Mouse (Mus musculus): ENCODE results near the gene Efna2.

Gene Efna2

DNA sequence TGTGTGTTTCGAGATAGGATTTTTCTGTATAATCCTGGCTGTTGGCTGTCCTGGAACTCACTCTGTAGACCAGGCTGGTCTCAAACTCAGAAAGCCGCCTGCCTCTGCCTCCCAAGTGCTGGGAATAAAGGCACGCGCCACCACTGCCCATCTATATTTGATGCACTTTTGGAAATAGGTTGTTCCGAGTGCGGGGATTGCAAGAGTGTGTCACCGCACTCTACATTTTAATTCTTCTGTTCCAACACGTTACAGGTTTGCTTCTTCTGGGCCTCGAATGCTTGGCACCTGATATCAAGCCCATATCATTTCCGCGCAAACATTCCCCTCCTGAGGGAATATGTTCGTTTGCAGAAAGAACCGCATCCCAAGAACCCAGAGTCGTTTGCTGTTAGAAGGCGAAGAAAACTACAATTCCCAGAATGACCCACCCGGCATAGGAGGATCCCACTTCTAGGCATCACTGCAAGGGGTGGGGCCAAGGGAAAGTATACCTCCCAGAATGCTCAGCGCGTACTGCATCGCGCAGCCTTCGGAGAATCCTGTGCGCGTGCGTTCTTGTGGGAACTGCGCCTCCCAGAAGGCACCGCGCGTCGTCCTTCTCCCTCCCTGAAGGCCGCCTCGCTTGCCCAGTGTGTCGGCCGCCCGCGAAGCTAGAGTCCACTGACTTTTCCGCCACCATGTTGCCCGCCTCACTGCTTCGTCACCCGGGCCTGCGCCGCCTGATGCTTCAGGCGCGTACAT is 37.3 kb upstream of the Efna2 start:
- peak; percentile 99 for DNase-seq (ENCODE audit: low spot score)

DNA sequence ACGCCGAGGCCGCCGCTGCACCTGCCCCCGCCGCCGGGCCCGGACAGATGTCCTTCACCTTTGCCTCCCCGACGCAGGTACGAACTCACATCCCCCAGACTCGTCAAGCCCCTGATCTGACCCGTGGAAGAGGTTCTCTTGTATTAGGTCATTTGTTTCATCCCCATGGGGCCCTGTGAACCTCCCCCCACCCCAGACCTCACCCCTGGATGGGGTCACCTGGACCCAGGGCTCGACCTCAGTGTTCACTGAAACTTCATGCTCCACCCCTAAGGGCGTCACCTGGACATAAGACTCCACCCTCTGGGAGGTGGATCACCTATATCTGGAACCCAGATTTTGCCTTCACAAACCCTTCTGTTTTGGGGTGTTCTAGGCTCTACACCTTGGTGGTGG is 36.8 kb upstream of the Efna2 start:
- no peak for DNase-seq (ENCODE audit: low spot score)

DNA sequence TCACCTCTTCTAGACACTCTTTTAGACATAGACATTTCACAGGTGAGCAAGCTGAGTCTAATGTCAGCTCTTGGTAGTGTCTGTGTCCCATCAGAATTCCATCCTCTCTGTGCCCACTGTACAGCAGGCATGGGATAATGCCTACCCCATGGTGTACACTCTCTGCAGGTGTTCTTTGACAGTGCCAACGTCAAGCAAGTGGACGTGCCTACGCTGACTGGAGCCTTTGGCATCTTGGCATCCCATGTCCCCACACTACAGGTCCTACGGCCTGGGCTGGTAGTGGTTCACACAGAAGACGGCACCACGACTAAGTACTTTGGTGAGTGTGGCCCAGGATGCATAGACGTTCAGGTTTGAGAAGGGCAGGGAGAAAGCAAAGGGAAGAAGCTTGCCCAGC is 35.6 kb upstream of the Efna2 start:
- DNase-seq (ENCODE audit: low spot score): no peak

DNA sequence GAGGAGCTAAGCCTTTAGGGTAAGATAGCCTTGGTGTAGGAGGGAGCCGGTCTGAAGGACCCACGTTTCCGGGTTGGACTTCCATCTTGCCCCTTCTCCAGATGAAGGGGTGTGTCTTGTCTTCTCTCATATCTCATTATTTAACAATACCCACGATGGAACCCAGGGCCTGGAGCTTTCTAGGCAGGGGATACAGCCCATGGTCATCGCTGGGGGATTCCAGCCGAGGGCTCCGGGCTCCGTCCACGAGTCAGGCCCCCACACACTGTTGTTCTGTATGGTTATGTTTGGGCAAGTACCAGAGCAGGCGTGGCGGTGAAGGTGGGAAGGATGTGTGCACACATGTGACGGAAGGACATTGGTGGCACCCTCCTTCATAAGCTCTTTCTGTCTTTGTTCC is 35.1 kb upstream of the Efna2 start:
- DNase-seq (ENCODE audit: low spot score): no peak

DNA sequence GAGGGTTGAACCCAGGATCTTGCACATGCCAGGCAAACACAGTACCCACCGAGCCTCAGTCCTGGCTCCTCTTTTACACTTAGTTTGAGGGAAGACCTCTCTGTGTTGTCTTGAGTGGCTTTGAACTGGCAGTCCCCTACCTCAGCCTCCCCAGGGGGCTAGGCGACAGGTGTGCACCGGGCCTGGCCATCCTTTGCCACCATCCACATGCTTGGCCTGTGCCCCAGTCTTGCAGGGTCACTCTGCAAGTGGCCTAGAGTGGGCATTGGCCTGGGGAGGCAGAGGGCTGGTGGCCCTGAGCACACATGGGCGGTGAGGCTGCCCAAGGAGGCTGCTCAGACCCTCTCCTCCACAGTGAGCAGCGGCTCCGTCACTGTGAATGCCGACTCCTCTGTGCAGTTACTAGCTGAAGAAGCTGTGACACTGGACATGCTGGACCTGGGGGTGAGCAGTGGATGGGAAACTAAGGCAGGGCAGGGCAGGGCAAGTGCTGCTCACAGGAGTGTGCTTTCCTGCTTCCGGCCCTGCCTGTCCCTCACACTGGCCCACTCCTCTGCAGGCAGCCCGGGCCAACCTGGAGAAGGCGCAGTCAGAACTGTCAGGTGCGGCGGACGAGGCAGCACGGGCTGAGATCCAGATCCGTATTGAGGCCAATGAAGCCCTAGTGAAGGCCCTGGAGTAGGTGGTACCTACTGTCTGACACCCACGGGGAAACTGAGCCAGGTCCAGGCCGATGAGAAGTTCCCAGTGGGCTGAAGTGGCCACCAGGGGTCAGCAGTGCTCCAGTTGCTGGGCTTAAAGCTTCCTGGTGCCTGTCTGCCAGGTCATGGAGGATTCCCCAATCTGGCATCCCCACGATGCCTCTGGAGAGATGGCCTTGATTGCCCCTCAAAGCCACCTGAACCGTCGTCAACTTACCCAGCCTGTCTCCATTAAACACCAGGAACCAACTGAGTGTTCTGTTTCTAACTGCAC is 34.1 kb upstream of the Efna2 start:
- DNase-seq (ENCODE audit: low spot score): peak; percentile 93

DNA sequence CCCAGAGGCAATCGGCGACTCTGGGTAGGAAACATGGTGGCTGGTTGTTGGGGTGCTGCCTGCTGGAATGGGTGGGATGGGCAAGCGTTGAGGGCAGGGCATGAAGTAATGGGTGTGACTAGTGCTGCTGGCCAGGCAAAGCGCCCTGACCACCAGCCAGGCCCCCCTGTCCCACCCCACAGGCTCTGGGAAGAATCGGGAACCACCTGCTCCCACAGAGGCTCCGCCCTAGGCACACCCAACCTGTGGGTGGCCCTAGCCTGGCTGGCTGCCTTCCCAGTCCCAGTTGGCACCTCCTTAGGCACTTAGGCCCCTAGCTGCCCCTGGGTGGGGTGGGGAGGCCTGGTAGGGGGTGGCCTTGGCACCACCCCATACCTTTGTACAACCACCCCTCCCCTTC is 33.4 kb upstream of the Efna2 start:
- no peak for DNase-seq (ENCODE audit: low spot score)

DNA sequence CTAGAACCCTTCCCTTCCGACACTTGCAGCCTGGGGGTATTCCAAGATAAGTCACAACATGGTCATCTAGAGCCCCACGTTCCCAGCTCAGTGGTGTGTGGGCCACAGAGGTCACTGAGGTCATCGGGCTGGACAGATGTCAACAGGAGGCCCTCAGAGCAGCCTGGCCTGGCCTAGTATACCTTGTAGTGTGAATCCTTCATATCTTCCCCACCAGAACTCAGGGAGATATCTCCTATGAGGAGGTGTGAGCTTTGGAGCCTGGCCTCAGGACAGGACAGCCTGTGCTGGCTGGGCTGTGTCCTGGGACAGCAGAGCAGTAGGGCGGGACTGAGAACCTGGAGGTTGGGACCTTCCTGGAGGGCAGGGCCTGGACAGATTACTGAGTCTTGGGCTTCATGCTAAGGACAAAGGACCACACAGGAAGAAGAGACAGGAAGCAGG is 32.7 kb upstream of the Efna2 start:
- no peak for DNase-seq (ENCODE audit: low spot score)

DNA sequence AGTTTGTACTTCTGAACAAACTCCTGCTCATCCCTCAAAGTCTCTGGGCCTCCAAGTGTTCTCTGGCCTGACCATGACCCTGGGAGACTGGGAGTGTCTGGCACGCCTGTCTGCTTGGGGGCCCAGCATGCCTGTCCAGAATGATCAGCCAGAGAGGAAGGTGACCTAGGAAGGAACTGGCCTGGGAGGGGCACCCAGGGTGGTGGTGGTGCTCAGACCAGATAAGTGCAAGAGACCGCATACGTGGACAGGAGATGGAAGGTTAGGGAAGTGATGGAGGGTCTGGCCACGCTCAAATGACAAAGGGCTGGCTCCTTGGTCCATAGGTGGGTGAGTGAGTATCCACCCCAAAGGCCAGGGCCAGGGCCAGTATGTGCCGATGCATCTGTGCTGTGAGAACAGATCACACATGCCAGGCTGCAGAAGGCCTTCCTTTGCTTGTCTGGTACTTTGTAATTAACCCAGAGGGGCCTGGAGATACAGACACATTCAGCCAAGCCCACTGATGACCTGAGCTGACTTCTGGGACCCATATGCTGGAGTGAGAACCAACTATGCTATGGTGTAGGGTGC is 32.0 kb upstream of the Efna2 start:
- peak; percentile 37 for DNase-seq (ENCODE audit: low spot score)

DNA sequence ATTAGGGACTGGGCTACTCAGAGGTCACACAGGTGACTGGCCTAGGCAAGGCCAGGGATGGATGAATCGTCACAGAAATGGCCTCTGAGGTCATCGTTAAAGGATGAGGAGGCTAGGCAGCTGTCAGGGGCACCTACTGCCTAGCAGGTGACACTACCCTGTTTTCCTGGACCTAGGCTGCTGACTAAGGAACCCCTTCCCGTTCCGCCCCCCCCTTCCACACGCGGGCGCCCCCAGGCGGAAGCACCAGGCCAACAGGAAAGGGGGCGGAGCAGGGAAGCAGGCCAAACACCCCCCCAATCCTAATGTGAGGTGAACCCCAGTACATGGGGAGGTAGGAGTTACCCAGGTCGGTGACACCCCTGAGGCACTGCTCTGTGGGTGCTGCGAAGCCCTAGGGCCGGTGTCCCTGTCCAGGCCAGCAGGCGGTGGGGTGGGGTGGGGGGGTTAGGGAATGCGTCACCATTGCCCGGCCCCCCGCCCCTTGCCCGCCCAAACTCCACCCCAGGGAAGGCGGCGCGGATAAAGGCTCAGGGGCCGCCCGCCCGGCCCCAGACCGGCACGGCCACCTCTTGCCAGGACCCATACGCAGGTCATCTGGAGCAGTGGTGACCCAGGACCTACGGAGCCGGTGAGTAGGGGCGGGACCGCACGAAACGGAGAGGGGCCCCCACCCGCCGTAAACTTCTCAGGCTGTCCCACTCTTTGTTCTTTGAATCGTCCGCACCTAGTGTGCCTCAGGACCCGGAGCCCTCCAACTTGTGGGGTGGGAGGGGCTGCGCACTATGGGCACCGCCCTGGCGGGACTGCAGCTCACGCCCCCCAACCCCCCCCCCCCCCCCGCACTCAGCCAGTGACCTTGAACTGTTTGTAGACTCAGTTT is 31.3 kb upstream of the Efna2 start, which contains the start of gene Midn:
Midn (plus strand) TSS at position 554 of the 883 bp plus-strand sequence.
- peak; percentile 68 for DNase-seq (ENCODE audit: low spot score)

DNA sequence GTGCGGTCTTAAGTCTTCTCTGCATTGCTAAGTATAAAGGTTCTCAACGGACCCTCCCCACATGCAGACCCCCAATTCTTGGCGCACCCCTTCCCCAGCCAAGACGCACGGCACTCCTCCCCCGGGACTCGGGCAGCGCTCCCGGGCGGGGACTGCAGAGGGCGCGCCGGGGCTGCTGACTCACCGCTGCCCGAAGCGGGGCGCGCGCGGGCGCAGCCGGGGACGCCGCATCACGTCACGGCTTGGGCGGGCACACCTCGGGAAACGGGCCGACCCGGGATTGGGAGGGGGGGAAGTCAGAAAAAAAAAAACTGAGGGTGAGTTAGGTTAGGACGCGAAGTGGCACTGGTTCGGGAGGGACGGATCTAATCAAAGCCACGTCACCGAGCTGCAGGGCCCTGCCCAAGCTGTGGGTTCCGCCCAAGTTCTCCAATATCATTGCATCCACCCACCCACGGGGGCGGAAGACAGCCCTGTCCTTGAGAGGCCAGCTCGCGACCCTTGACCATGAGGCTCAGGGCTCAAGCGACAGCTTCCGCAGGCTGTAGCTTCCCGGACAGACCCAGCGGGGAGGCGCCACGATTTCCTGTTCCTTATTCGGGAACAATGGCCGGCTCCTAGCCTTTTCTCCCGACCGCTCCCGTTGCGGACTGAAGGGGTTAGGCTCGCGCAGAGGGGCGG is 30.5 kb upstream of the Efna2 start:
- DNase-seq (ENCODE audit: low spot score): peak; percentile 94

DNA sequence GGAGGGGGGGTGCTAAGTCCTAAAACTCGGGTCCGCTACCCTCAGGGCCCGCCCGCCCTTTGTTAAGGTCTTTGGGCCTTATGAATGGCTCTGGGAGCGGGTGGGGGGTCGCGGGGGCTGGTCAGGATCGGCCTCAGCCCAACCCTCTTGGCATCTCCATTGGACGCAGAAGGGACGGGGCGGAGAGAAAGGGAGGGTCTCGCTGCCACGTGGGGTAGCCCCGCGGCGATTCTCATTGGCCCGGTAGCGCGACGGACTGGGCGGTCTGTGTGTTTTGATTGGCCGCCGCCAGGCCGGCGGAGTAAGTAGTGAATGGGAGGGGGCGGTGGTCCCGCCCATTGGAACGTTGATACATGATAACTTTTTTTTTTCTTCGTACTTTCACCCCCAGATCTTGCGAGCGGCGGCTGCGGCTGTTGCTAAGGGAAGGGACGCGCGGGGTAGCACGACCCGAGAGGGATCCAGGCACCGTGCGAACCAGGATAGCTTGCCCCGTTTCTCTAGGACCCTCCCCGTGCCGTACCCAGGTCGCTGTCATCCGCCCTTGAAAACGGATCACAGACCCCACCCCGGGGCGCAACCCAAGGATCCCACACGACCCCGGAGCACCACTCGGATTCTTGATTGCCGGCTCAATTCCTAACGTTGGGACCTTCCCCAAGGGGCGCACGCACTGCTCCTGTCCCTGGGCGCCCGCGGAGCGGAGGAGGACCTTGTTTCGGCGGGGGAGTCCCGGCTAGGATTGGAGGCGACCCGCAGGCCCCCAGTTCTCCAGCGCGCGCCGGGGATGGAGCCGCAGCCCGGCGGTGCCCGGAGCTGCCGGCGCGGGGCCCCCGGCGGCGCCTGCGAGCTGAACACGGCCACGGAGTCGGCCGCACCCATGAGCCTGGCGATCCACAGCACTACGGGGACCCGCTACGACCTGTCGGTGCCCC is 29.7 kb upstream of the Efna2 start:
- peak; percentile 98 for DNase-seq (ENCODE audit: low spot score)

DNA sequence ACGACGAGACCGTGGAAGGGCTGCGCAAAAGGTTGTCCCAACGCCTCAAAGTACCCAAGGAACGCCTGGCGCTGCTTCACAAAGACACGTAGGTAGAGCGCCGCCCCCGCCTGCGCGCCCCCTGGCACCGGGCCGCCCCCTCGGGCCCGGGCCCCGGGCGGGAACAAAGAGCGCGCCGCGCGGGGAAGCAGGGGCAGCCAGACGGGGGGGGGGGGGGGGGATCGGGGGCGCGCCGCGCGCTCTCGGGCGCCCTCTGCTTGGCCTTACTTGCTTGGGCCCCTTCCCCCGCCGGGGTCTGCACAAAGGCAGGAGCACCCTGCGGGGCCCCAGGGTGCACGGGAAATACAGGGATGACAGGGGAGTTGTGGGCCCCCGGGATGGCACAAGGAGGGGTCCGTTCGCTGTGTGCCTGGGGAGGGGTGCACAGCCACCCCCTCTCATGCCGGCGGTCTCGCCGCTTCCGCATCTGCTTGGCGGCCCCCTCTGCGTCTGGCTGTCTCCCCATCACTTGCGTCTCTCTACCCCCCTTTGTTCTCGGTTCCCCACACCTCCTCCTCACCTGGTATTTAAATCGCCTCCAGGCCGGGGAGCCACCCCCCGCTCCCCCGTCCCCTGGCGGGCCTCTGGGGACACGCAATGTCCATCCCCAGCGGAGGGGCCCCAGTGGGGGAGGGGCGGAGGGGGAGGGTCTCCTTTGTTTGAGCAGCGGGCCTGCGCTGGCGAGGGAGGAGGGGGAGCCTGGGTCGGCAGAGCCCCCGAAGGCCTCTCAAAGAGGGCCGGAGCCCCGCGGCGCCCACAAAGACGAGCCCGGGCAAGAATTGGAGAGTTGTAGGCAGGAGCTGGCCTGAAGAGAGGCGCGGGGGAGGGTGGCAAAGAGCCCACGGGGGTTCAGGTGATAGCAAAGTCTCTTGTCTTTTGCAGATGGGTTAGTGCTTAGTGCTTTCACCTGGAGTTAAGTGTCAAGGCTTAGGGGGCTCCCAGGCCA is 28.8 kb upstream of the Efna2 start:
- DNase-seq (ENCODE audit: low spot score): peak; percentile 85

DNA sequence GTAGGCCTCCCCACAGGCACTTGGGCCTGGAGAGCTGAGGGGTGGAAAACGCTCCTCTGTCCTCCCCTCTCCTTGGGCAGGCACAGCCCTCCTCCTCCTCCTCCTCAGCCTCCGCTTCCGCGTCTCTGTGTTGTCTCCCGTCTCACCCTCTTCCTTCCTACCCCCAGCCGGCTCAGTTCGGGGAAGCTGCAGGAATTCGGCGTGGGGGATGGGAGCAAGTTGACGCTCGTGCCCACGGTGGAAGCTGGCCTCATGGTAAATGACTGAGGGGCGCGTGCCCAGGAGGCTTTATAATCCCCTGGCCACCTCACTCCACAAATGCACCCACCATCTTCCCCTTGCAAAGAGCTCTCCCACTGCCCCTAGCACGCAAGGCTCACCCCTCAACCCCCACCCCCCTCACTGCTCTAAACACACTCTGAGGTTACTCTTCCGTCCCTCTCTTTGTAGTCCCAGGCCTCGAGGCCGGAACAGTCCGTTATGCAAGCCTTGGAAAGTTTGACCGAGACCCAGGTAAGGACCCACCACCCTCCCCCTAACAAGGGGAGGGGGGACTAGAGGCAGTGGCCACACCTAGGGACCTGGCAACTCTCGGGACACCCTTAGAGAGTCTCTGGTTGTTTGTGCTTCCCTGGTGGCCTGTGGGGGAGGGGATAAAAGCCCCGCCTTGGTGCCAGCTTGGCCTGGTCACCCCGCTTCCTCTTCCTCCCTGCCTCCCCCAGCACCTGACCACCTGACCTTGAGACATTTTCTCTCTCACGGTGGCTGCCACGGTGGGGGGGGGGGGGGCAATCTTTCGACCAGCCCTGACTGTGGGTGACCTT is 27.9 kb upstream of the Efna2 start:
- DNase-seq (ENCODE audit: low spot score): peak; percentile 60

DNA sequence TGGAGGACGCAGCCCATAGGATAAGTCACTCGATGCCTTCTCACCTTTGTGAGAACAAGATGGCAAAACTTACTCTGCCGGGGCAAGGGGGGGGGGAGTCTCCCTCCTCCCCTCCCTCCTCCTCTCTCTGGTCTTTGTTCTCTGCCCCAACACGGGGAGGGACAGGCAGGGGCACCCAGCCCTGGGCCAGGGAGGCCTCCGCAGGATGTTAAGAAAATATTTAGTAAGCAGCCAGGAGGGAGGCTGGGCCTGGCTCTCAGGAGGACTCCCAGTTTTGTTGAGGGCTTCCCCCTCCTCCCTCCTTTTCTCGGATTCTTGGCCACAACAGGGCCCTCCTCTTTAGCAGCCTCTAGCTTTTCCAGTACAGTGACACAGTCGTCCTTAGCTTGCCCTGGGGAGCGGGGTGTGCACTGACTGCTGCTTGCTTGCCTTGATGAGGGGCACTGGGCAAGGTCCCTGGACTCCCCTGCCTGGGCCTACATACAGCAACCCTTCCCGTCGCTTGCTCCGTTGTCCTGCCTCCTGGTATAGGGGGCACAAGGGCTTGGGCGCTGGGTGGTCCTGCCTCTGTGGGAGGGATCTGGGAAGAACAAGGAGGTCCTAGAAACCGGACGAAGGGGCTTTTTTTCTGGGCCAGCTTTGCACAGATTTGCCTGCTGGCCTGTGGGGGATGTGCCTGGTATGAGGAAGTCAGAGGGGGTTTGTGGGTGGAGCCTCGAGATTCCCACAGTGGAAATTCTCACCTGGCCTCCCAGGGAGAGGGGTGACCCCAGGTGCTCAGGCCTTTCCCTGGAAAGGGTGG is 27.0 kb upstream of the Efna2 start:
- DNase-seq (ENCODE audit: low spot score): peak; percentile 63

DNA sequence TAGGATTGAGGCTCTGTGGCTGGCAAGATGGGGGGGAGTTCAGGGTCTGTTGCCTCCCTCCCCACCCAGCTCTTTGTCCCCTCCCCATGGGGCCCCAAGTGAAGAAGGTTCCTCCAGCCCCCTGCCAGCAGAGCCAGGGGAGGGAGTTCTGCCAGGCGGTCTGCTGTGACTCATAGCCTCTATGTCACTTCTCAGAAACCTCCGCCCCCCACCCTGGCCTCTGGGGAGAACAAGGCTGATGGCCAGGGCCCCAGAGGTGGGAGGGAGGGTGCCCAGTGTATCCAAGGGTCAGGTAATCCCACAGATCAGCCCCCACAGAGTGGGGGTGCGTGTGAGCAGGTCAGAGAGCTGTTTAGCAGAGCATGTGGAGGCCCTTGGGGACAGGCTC is 26.4 kb upstream of the Efna2 start:
- DNase-seq (ENCODE audit: low spot score): no peak

DNA sequence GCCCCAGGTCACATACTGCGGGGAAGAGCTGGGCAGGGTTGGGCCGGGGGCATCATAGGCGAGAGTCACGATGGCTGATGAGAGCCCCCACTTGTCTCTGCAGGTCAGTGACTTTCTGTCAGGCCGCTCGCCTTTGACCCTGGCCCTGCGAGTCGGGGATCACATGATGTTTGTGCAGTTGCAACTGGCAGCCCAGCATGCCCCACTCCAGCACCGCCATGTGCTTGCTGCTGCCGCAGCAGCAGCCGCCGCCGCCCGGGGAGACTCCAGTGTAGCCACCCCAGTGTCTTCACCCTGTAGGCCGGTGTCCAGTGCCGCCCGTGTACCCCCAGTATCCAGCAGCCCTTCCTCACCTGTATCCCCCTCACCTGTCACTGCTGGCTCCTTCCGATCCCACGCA is 25.6 kb upstream of the Efna2 start:
- no peak for DNase-seq (ENCODE audit: low spot score)

DNA sequence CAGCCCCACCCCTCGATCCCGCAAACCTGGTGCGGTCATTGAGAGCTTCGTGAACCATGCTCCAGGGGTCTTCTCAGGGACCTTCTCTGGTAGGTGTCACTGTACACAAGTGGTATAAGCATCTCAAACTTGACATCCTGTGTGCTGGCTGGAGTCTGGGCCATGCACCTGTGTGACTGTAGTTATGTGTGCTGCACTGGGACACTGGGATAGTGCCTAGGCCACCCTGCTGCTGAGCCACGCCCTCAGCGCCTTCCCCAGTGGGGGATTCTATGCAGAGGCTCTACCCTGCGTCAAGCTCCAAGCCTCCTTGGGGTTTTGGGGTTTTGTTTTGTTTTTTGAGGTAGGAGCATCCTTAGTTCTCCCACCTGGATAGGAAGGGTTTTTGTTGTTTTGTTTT is 24.9 kb upstream of the Efna2 start:
- no peak for DNase-seq (ENCODE audit: low spot score)
